Mouse (Mus musculus) gastrocnemius, postnatal 25 days (tissue): ENCODE results near the gene Haus4. TPM values are rescaled to one million over a fixed set of nuclear protein-coding genes. Genes with fewer than 3 reads are reported as not detected.

Experiments
- DNase-seq: peaks from one replicate; pipeline ENCODE4 v3.0.0; 2022
- total RNA-seq, 2 experiments: library from RNA; stranded (reverse); gene quantifications; 1 replicate in 1 of 2; 2 replicates in 1 of 2; pipeline ENCODE4 v1.2.3; 2021

Haus4 gene
- total RNA-seq, 2 experiments from 2014 or later = 2.8 to 3.8 TPM

DNA sequence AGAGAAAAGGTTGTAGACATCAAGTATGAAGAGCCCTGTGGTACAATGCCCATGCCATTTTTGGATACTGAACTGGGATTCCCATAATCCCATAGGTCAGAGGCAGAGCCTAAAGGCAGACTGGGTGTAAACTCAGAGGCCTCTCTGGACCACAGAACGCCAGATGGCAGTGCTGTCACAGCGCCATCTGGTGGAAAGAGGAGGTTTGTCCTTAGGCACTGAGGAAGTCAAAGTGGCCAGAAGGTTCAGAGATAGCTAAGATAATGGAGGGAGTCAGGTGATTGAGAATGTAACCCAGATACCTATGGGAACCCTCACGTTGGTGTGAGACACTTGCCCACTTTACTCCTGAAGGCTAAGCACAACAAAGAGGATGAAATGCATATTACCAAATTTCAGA is 60.2 kb downstream of the Haus4 start:
- DNase-seq = peak; percentile 38

GRCm38 (mm10) chr14:54493236-54493635 is 61.2 kb downstream of the Haus4 start:
- no peak for DNase-seq

- DNase-seq = no peak
Measured at GRCm38 (mm10) chr14:54492345-54493131, 61.9 kb downstream of the Haus4 start.

Other genes with a start within 250 kb of the Haus4 start
- gene Oxa1l, start 193.8 kb downstream of the Haus4 start, total RNA-seq = 10 to 100 TPM; 54.0 to 56.3 TPM
- gene Slc7a7, start 136.8 kb downstream of the Haus4 start, total RNA-seq = 1 to 10 TPM; 1.9 to 2.1 TPM
- gene Mrpl52, start 127.7 kb downstream of the Haus4 start, total RNA-seq = 10 to 100 TPM; 94.2 to 95.6 TPM
- gene Mmp14, start 123.0 kb downstream of the Haus4 start, total RNA-seq = 10 to 100 TPM; 15.8 to 17.1 TPM
- gene Lrp10, start 90.5 kb downstream of the Haus4 start, total RNA-seq = 10 to 100 TPM; 26.8 to 38.9 TPM
- not detected for gene Rem2, start 78.5 kb downstream of the Haus4 start, total RNA-seq
- gene Prmt5, start 37.1 kb downstream of the Haus4 start, total RNA-seq = 10 to 100 TPM; 26.5 to 28.6 TPM
- gene Ajuba, start 22.9 kb upstream of the Haus4 start, total RNA-seq = 1 to 10 TPM; 2.3 to 2.6 TPM
- gene 4931414P19Rik, start 51.4 kb upstream of the Haus4 start, total RNA-seq = 1 to 10 TPM; 2.9 to 3.4 TPM
- gene Psmb5, start 63.4 kb upstream of the Haus4 start, total RNA-seq = 100 to 1,000 TPM; 175 to 184 TPM
- gene Psmb11, start 66.8 kb upstream of the Haus4 start, total RNA-seq = not detected
- gene Gm17606, start 86.3 kb upstream of the Haus4 start, total RNA-seq = not detected
- gene Cdh24, start 86.7 kb upstream of the Haus4 start, total RNA-seq = under 1 TPM; 0.28 to 0.38 TPM
- 10 to 100 TPM in 1 of 2 experiments, 1 to 10 TPM in 1; 8.4 to 10.0 TPM for gene 1700123O20Rik, start 131.6 kb upstream of the Haus4 start, total RNA-seq
- gene Acin1, start 132.3 kb upstream of the Haus4 start, total RNA-seq = 10 to 100 TPM; 61.2 to 78.1 TPM
- not detected for gene Gm29776, start 144.2 kb upstream of the Haus4 start, total RNA-seq
- not detected for gene Cebpe, start 157.6 kb upstream of the Haus4 start, total RNA-seq
- 10 to 100 TPM; 12.3 to 13.0 TPM for gene Slc7a8, start 227.3 kb upstream of the Haus4 start, total RNA-seq